Mouse (Mus musculus): Measurements from ENCODE around the gene Cacnb1.

Cacnb1 gene

GRCm38 (mm10) chr11:98022555-98023371 lies at the start of gene Cacnb1:
Gene Cacnb1, minus strand, starts transcription at chr11:98023034.
- DNase-seq: peak; percentile 63

DNA sequence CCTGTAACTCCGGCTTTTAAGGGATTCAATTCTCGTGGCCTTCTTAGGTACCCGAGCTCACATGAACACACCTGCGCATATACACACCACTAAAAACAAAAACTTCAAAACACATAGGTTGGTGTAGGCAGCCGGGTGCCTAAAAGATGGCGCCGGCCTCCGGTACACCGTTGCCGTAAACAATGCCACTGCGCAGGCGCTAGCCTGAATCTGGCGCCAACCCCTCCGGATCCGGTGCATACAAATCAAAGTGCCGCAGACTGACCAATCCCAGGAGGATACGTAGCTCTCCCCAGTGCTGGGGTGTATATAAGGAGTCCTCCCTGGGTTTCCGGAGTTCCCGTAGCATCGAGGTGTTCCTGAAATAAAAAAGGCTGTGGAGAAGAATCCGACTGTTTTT lies 44.4 kb upstream of the Cacnb1 start:
- no peak for DNase-seq

- DNase-seq: no peak
Observed at GRCm38 (mm10) chr11:98066201-98066600, 43.4 kb upstream of the Cacnb1 start.

DNA sequence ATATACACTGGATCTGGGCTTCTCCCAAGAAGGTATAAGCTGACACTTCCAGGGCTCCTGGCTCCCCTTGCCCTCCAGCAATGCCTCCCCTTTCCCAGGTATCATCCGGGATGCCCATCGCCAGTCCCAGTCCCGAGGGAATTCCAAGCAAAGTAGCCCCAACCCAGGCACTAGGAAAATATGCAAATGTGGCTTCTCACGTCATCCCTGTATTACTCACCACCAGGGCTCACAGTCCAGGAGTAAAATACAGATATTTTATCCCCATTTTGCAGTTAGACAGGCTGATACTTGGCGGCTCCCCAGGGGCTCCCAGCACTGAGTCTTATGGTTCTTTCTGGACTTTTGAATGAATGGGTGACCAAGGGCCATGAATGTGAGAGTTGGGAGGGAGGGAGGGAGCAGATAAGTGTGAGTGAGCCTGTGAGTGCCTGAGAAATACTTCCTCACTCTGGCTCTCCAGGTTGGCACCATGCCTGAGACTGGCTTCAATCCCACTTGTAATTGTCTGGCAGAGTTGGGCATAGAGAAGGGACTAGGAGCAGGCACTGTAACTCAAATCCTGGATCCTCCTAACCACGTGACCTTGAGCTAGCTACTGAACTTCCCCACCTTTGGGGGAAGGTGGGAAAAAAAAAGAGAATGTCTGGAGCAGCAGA lies 39.2 kb upstream of the Cacnb1 start:
- peak; percentile 53 for DNase-seq

GRCm38 (mm10) chr11:98061441-98061840 lies 38.6 kb upstream of the Cacnb1 start:
- no peak for DNase-seq

DNA sequence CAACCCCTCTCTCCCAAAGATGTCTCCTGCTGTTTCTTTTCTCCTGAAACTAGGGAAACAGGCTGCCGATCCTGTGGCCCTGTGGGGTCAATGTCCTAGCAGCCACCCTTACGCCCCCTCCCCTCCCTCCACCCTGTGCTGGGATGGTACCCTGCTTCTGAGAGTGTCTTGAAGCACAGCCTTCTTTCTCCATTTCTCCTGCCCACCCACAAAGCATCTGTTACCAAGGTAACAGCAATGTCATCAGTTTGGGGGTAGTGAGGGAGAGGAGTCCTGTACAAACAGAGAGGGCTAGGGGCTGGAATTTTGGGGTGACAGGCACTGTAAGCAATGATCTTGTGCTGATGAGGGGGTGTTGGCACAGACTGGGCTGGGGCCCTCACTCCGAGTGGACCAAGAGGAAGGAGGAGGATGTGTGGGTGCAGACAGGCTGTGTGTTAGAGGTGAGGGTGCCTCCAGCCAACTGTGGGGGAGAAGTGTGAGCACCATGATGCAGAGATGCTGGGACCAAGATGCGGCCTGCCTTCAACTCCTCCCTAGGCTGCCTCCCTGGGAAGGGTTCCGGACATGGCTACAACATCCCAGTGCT lies 37.4 kb upstream of the Cacnb1 start:
- no peak for DNase-seq

DNA sequence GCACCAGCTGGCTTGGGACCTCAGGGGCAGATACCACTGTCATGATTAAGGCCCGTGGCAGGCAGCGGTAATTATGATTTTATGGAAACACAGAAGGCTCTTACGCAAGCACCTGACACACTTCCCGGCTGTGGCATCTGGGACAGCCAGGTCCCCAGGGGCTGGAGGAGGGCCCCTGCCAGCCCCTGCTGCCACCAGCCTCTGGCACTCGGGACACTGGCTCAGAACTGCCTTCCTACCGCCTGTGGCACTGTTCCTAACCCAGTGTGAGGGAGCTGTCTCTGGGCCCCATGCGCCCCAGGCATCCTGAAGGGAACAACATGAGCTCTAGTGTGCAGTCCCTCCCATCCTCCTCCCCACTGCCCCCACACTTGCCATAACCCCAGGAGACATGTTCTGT lies 36.8 kb upstream of the Cacnb1 start:
- no peak for DNase-seq

DNA sequence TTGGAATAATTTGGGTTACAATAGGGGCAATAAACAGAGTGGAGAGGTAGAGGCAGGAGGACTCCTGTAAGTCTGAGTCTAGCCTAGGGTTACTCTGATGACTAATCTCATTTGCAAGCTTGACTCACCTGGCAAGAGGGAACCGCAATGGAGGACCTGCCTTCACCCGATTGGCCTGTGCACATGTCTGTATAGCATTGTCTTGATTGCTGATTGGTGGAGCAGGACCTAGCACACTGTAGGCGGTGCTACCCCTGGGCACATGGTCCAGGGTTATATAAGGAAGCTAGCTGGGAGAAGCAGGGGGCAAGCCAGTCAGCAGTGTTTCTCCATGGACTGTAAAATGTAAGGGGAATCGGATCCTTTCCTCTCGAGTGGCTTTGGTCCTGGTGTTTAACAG lies 35.2 kb upstream of the Cacnb1 start:
- no peak for DNase-seq

DNA sequence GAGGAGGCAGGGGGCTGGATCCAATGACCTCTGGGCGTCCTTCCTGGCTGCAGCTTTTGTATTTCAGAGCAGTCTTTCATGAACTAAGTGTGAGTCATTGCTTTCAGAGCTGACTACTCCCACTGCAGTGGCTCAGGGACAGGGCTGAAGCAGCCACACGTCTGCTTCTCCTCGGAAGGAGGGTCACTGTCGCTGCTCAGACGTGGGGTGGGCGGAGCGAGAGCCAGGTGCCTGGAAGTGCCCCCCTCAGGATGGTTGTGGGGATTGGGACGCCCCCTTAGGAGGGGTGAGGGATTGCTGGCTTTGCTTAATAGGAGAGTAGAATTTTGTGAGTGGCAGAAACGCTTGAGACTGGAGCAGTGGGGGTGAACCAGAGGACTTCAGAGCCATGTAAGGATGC lies 34.6 kb upstream of the Cacnb1 start:
- no peak for DNase-seq

DNA sequence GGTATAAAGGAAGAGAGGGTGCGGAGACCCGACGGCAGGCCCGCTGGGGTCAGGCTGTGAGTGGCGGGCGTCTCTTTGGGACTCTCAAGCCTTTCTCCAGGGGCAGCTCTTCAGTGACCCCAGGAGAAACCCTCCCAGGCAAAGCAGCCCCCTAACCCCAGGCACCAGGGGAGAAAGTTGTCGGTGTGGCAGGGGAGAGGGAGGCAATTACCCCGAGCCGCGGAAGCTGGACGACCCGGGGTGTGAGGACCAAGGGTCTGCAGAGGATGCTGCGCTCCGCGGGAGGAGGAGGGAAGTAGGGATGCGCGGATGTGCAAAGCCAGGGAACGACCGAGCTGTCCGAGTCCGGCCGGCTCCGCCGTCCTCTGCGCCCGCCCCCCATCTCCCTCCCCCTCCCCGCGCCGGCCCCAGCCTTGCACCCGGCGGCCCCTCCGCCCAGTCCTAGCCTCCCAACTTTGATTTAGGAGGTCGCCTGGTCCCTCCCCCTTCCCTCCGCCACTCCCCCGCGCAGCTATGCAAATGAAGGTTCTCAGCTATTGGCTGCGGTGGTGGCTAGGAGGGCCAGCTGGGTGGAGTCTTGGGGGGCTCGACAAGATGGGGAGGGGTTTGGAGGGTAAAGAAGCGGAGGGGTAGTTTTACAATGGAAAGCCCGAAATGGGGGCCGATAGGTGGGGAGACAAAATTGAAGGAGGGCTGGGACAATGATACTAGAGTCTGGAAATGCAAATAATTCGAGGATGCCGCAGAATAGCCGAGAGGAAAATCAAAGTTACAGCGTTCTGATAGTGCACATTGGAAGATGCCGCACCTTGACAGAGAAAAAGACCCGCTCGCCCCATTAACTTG lies 30.4 kb upstream of the Cacnb1 start, which contains the start of gene Stac2:
Gene Stac2 (minus strand): TSS at position 474 of the 846 bp plus-strand sequence.
- peak; percentile 60 for DNase-seq

- DNase-seq: no peak
Observed at GRCm38 (mm10) chr11:98052129-98052988, 29.5 kb upstream of the Cacnb1 start.

- DNase-seq: no peak
Observed at GRCm38 (mm10) chr11:98051611-98052128, 28.8 kb upstream of the Cacnb1 start.

DNA sequence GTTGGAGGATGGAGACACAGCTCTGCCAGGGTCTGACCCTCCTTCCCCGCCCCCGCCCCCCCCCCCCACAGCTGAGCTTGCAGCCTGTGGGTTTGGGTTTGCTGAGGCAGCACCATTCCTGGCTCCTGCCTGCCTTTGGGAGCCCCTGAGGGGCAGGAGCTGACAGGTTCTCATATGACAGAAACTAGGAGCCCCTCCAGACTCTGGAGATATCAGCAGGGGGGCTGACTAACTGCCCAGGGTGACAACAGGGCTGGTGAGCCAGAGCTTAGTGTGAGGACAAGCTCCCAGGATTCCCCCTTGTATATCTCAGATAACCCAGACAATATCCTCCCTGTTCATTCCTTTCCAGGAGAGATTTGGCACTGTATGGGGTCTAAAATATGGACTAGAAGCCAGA lies 28.1 kb upstream of the Cacnb1 start:
- no peak for DNase-seq

DNA sequence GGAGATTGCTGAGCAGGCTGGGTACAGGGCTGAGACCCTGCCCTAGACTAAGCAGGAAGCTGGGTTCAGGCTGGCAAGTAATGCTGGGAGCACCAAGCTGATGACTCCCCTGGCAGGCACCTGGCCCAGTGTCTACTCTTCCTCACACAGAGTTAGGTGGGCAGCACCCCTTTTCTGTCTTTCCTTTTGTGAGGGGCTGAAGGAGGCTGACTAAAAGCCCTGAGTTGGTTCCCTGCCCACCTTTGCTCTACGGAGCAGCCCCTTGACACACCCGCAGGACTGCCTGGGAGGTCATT lies 27.6 kb upstream of the Cacnb1 start:
- no peak for DNase-seq

- no peak for DNase-seq
Observed at GRCm38 (mm10) chr11:98049672-98050519, 27.1 kb upstream of the Cacnb1 start.

- peak; percentile 50 for DNase-seq
Observed at GRCm38 (mm10) chr11:98047745-98048144, 24.9 kb upstream of the Cacnb1 start.

DNA sequence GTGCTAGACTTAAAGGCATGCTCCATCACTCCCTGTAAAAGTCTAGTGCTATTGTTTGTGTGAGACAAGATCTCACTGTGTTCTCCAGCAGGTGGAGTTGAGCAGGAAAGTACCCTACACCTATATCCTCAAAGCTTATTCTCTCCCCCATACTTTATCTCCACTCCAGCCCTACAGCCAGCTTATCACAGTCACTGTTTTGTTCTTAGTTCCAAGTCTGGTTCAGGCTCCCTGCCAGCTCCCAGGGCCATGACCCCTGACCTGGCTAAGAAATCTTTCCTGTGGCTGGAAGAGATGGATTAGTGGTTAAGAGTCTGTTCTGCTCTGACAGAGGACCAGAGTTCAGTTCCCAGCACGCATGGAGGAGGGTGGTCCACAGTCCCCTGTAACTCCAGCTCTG lies 23.6 kb upstream of the Cacnb1 start:
- DNase-seq: no peak

GRCm38 (mm10) chr11:98045596-98045995 lies 22.8 kb upstream of the Cacnb1 start:
- DNase-seq: no peak

GRCm38 (mm10) chr11:98044074-98044473 lies 21.2 kb upstream of the Cacnb1 start:
- no peak for DNase-seq

GRCm38 (mm10) chr11:98042741-98043140 lies 19.9 kb upstream of the Cacnb1 start:
- DNase-seq: no peak

DNA sequence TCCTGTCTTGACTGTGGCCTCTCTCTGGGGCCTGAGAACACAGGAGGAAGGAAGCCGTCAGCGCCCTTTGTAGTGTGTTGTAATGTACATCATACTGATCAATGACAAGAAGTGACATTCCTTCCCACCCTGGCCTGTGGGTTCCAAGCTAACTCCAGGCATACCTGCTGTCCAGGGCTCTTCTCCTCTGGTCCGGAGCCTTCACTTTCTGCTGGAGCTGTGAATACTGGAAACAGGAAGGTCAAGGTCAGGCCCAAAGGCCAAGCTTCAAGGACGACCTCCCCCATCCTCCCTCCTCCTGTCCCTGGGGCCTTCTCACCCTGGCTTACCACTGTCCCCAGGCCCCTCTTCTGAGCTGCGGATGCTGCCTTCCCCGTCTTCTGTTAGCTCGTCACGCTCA lies 18.1 kb upstream of the Cacnb1 start:
- DNase-seq: no peak
